Mouse (Mus musculus) subcutaneous adipose tissue, adult 2 months (tissue): ENCODE results near the gene Gm3147. TPM values are rescaled to one million over a fixed set of nuclear protein-coding genes. Genes with fewer than 3 reads are reported as not detected.

Experiments used
- polyA plus RNA-seq: library from polyadenylated mRNA; depleted of rRNA; stranded (reverse); fragments of >200 nt; gene quantifications from 2 replicates; pipeline ENCODE4 v1.2.3, GENCODE M21; 2012; ENCODE audit warnings: low replicate concordance; rRNA removed

Gene Gm3147
- polyA plus RNA-seq: not detected in 2 replicates

DNA sequence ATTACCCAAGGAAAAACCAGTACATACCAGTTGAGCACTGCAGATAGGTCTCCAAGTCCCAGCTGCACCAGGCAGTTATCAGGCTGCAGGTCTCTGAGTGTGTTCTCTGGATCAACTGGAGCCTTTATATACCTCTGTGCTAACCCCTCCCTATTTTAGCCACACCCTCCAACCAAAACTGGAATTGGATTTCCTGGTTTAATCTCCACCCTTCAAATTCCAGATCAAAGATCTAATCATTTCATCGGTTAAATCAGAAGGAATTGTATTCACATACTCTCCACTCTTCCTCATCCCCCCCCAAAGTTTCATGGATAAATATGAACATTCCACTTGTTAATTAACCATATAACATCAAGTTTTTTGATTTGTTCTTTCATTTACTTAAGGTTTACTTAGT is at the start of gene Gm3147:
Gene Gm3147 (minus strand): TSS at position 101 of the 400 bp plus-strand sequence.

GRCm38 (mm10) chr5:94648082-94648481 is 31.9 kb upstream of the Gm3147 start, which contains the start of gene Gm6205:
Gene Gm6205 (plus strand): TSS chr5:94648382.

DNA sequence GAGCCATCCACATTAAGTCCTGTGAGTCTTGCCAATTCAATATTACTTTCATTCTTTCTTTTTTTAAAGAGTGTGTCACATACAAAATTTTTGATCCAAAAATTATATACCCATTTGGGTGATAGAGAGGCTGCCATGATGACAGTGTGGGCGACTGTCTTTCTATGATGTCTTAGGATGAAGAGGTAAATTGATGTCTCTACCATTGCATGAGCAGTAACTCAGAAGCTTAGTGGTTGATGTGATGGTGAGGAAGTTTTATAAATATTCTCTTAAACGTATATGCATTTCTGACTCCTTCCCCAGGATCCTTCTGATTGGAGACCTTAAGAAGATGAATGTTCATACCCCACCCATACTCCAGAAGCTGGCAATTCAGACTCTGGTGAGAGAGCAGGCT is 7.5 kb upstream of the Gm3147 start, which contains the start of gene Gm6509:
Gene Gm6509 (plus strand): TSS at position 301 of the 400 bp plus-strand sequence.

Other genes starting within 250 kb of the Gm3147 start
- not detected in 2 replicates for gene Gm7682, start 170.6 kb downstream of the Gm3147 start, polyA plus RNA-seq
- not detected in 2 replicates for gene Gm3139, start 90.1 kb downstream of the Gm3147 start, polyA plus RNA-seq
- not detected in 2 replicates for gene Gm6509, start 7.6 kb upstream of the Gm3147 start, polyA plus RNA-seq
- gene Gm6205, start 32.0 kb upstream of the Gm3147 start, polyA plus RNA-seq: not detected in 2 replicates
- gene Gm3183, start 249.1 kb upstream of the Gm3147 start, polyA plus RNA-seq: not detected in 2 replicates